ENCODE assay signal across 10 mouse cellular contexts in the genomic region with DNA sequence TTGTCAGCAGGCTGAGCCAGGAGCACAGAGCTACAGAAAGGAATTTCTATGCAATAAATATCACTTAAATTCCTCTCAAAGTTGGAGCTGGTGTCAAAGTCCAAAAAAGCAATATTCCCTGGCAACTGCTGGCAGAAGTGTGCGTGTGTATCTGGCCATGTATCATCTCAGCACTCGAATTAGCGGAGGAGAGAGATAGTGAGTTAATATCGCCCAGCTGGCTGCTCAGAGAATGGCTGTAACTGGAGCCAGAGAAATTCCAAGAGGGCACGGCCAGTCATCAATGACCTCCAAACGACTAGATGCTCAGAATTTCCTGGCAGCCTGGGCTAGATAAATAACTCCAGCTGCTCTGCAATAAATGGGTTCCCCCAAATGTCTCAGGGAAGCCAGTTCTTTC. TPM values are rescaled to one million over a fixed set of nuclear protein-coding genes. Genes with fewer than 3 reads are reported as not detected.
DNase-seq lines count a peak whose midpoint lies in the region; ATAC-seq and TF ChIP-seq lines count a peak whose summit lies in the region.
"Had no signal": no experiment of that assay in that cellular context is flagged by ENCODE, and none has a peak within 500 bp of the region (broad histone marks: within the 10 kb centered on the region; RNA-seq: fewer than 3 reads in every experiment).

No protein-coding gene starts in this region.

- no peaks in the 10 kb centered on the region for H3K9me3 ChIP-seq in heart, embryonic 14.5 days (ENCODE audit: control insufficient read depth, low read length)
- no peaks in the 10 kb centered on the region for H3K9me3 ChIP-seq in kidney, postnatal 0 days (replicated peaks; ENCODE audit: low read length)
- H3K9me3 ChIP-seq in stomach, embryonic 15.5 days = no peaks in the 10 kb centered on the region
- H3K9me3 ChIP-seq: midbrain, embryonic 12.5 days had no signal

- no peak overlapping the region for H3K4me3 ChIP-seq in heart, embryonic 14.5 days (ENCODE audit: control insufficient read depth in 1 of 2, insufficient read depth in 1 of 2, low read depth in 1 of 2, low read length in 2 of 2)
- no peak overlapping the region for H3K4me3 ChIP-seq in kidney, postnatal 0 days (replicated peaks; ENCODE audit: low read depth, low read length)
- no peak overlapping the region for H3K4me3 ChIP-seq in stomach, embryonic 15.5 days (replicated peaks)
- H3K4me3 ChIP-seq: midbrain, embryonic 12.5 days had no signal

- 2% methylated on average over 6 of the region's 6 CpGs for WGBS in heart, embryonic 14.5 days
- 11% methylated on average over 6 of the region's 6 CpGs for WGBS in kidney, postnatal 0 days
- WGBS in stomach, embryonic 15.5 days = 21% methylated on average over 6 of the region's 6 CpGs

- no peaks in the 10 kb centered on the region for H3K36me3 ChIP-seq in heart, embryonic 14.5 days (ENCODE audit: control insufficient read depth, insufficient read depth, low read length)
- no peaks in the 10 kb centered on the region for H3K36me3 ChIP-seq in kidney, postnatal 0 days (ENCODE audit: insufficient read depth, low read length)
- H3K36me3 ChIP-seq in stomach, embryonic 15.5 days = no peaks in the 10 kb centered on the region
- H3K36me3 ChIP-seq: midbrain, embryonic 12.5 days had no signal

- DNase-seq in heart, adult 8-10 months (ENCODE audit: low spot score) = no peak
- DNase-seq in ovary, postnatal 36 days (ENCODE audit: low spot score) = peak; percentile 33
- DNase-seq in ovary, postnatal 10 days (ENCODE audit: low spot score) = no peak
- peak; percentile 88 for DNase-seq in kidney, postnatal 0 days (ENCODE audit: low spot score)
- DNase-seq in thymus, postnatal 14 days = no peak
- no peak for DNase-seq in cerebellum, postnatal 36 days

- no peak overlapping the region for H3K9ac ChIP-seq in heart, embryonic 14.5 days (ENCODE audit: low read length)
- H3K9ac ChIP-seq in kidney, postnatal 0 days (ENCODE audit: low read depth, low read length) = no peak overlapping the region
- H3K9ac ChIP-seq in stomach, embryonic 15.5 days = no peak overlapping the region
- H3K9ac ChIP-seq: midbrain, embryonic 12.5 days had no signal

- 0 out of 2 replicates have a peak overlapping the region, but pooled peaks have one; percentile 19 for H3K4me2 ChIP-seq in heart, embryonic 14.5 days (ENCODE audit: low read length)
- H3K4me2 ChIP-seq in kidney, postnatal 0 days (ENCODE audit: low read length) = no peak overlapping the region
- H3K4me2 ChIP-seq in stomach, embryonic 15.5 days = no peak overlapping the region
- H3K4me2 ChIP-seq: midbrain, embryonic 12.5 days had no signal

- H3K27me3 ChIP-seq in heart, embryonic 14.5 days (ENCODE audit: control insufficient read depth, insufficient read depth, low read length) = peaks cover 19% of the 10 kb centered on the region; the same call in 1 of the 2 replicates
- no peaks in the 10 kb centered on the region for H3K27me3 ChIP-seq in kidney, postnatal 0 days (ENCODE audit: insufficient read depth, low read length)
- H3K27me3 ChIP-seq in stomach, embryonic 15.5 days (replicated peaks) = peaks cover 14% of the 10 kb centered on the region; the same call in 1 of the 2 replicates

- ATAC-seq in heart, embryonic 14.5 days (ENCODE audit: insufficient number of reproducible peaks, insufficient read depth, low FRiP score, low read depth) = no peak
- ATAC-seq in kidney, postnatal 0 days (replicated peaks; ENCODE audit: low FRiP score, low read depth) = peak; percentile 23; the same call in 1 of the 2 replicates
- ATAC-seq in stomach, embryonic 15.5 days (ENCODE audit: insufficient read depth, low FRiP score, low read depth) = no peak

- H3K27ac ChIP-seq in heart, embryonic 14.5 days (replicated peaks in 1 of 2; ENCODE audit: control insufficient read depth in 1 of 2, insufficient read depth in 1 of 2, low read depth in 2 of 2, low read length in 2 of 2) = no peak overlapping the region
- no peak overlapping the region; the same call in 1 of the 2 replicates for H3K27ac ChIP-seq in kidney, postnatal 0 days
- peak overlapping the region; percentile 1; the same call in 1 of the 2 replicates for H3K27ac ChIP-seq in stomach, embryonic 15.5 days

- no peak for TF ChIP-seq CTCF in kidney, postnatal 0 days (IDR thresholded peaks at IDR 0.05; ENCODE audit: low read depth)

- peaks cover 12 to 16% of the 10 kb centered on the region in 2 experiments for H3K4me1 ChIP-seq in heart, embryonic 14.5 days (ENCODE audit: control insufficient read depth in 2 of 2, insufficient read depth in 2 of 2, low read length in 2 of 2)
- peaks cover 13% of the 10 kb centered on the region; the same call in 1 of the 2 replicates for H3K4me1 ChIP-seq in kidney, postnatal 0 days (replicated peaks; ENCODE audit: insufficient read depth, low read length)
- peaks cover 28% of the 10 kb centered on the region for H3K4me1 ChIP-seq in stomach, embryonic 15.5 days

RNA-seq across cellular contexts. Expression of a gene that starts 48.0 kb away (rescaled TPM):
- 0.35 and 0.59 TPM in 2 replicates for polyA plus RNA-seq in heart, embryonic 14.5 days (2014; fragmentation: Nextera tagmentation; extraction: Ambion mirVana)
- total RNA-seq in heart, adult 8-10 months (2022) = 1 to 10 TPM in 1 of 4 experiments, under 1 TPM in 3; 0.16 to 1.1 (median 0.46) TPM
- polyA plus RNA-seq in kidney, postnatal 0 days (2015; fragmentation: Nextera tagmentation; extraction: Ambion mirVana) = 0.47 and 0.67 TPM in 2 replicates
- 0.55 and 0.73 TPM in 2 replicates for polyA plus RNA-seq in stomach, embryonic 15.5 days (2015; fragmentation: Nextera tagmentation; extraction: Ambion mirVana)
- total RNA-seq: layer of hippocampus, postnatal 14 days had no signal

Comparison
In these comparisons a context has a peak if more than half of its experiments do, and no peak if none do; other contexts are left out.
1. DNase-seq: peak in ovary, postnatal 36 days (single experiment) and kidney, postnatal 0 days (single experiment); none in heart, adult 8-10 months (single experiment), ovary, postnatal 10 days (single experiment), thymus, postnatal 14 days (single experiment) and cerebellum, postnatal 36 days (0 of 2).